Mouse (Mus musculus): Measurements from ENCODE around the gene Aldh1a1.

The Aldh1a1 gene

GRCm38 (mm10) chr19:20650008-20650407, 157.5 kb downstream of the Aldh1a1 start:
- DNase-seq (ENCODE audit: extremely low read depth, low read depth, low spot score): no peak

DNA sequence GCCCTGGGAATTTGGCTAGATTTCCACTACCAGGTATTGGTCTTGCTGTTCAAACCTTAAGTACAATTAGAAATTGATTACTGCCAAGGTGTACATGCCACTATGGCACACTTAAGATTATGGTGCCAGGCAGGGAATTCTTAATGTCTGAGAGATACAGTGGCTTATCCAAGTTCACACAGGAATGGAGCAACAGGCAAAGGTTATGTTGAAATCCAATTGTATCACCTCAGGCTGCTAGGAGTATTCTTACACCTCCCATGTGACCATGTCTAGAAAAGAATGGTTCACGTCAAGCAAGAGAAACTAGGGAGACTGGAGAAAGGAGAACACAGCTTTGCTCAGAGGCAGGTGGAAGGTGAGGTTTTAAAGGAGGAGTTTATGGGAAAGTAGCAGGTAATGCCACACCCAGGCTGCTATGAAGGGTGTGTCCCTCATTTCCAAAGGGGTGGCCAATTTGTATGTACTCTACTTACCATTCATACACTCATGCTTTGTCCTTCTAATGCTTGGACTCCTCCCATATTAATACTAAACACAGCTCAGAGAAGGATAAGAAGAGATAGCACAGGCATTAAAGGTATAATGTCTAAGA, 160.7 kb downstream of the Aldh1a1 start:
- peak; percentile 76 for DNase-seq (ENCODE audit: extremely low read depth, low read depth, low spot score)

GRCm38 (mm10) chr19:20654141-20654873, 161.8 kb downstream of the Aldh1a1 start:
- DNase-seq (ENCODE audit: extremely low read depth, low read depth, low spot score): no peak

- DNase-seq (ENCODE audit: extremely low read depth, low read depth, low spot score): no peak
Observed at GRCm38 (mm10) chr19:20677697-20678355, 185.3 kb downstream of the Aldh1a1 start.

Data from fat pad, adult 2 months (tissue).